Mouse (Mus musculus) CH12.LX (cell line): Measurements from ENCODE around the gene Hs3st3b1. TPM values are rescaled to one million over a fixed set of nuclear protein-coding genes. Genes with fewer than 3 reads are reported as not detected.

Experiments used
- DNase-seq: peaks from one replicate; pipeline ENCODE4 v3.0.0-alpha.2; 2013; ENCODE audit errors: extremely low read depth
- H3K27ac ChIP-seq: 2 replicates; pipeline ENCODE4 v1.5.1; 2012; ENCODE audit warnings: low read depth, mild to moderate bottlenecking, control low read depth, moderate library complexity; ENCODE audit not compliant: insufficient read depth
- H3K27me3 ChIP-seq: replicated peaks from 2 replicates; pipeline ENCODE3; 2012; ENCODE audit warnings: inconsistent platforms
- H3K36me3 ChIP-seq, 2 experiments: replicated peaks in 1 of 2; 2 replicates each; pipeline versions ENCODE3 to v1.6.1; 2012; ENCODE audit warnings: inconsistent platforms in 1 of 2, low read length in 1 of 2, mild to moderate bottlenecking in 1 of 2, mixed read lengths in 1 of 2, moderate library complexity in 1 of 2; ENCODE audit not compliant: control insufficient read depth in 1 of 2, insufficient read depth in 1 of 2
- H3K4me1 ChIP-seq, 2 experiments: 2 replicates each; pipeline ENCODE4 v1.6.1; 2012; ENCODE audit warnings: inconsistent platforms in 1 of 2, moderate library complexity in 1 of 2; ENCODE audit not compliant: insufficient read depth in 2 of 2, control insufficient read depth in 1 of 2
- H3K4me2 ChIP-seq: 2 replicates; pipeline ENCODE4 v1.6.1; 2012; ENCODE audit warnings: low read depth, mild to moderate bottlenecking, control low read depth; ENCODE audit not compliant: poor library complexity, insufficient read depth, severe bottlenecking
- H3K4me3 ChIP-seq, 3 experiments: fragments of 150-350 bp in 1 of 3; sonication (generic) in 1 of 3; replicated peaks in 1 of 3; 2 replicates each; pipeline versions ENCODE3 to v1.5.1; 2011 to 2012; ENCODE audit warnings: low read depth in 2 of 3, low read length in 2 of 3, mild to moderate bottlenecking in 2 of 3, moderate library complexity in 2 of 3, control low read depth in 1 of 3, improper control_type of control experiment in 1 of 3, inconsistent platforms in 1 of 3, mixed read lengths in 1 of 3; ENCODE audit not compliant: poor library complexity in 1 of 3
- H3K79me2 ChIP-seq: replicated peaks from 2 replicates; pipeline ENCODE4 v1.6.1; 2012; ENCODE audit warnings: mild to moderate bottlenecking, moderate library complexity; ENCODE audit not compliant: control insufficient read depth, poor library complexity, insufficient read depth, severe bottlenecking; ENCODE audit errors: extremely low read depth
- H3K9ac ChIP-seq: 2 replicates; pipeline ENCODE4 v1.6.1; 2012; ENCODE audit warnings: low read depth, mild to moderate bottlenecking, control low read depth, moderate library complexity; ENCODE audit not compliant: insufficient read depth
- H3K9me3 ChIP-seq: replicated peaks from 2 replicates; pipeline ENCODE3; 2012; ENCODE audit warnings: low read length, inconsistent platforms, mixed read lengths
- BHLHE40 ChIP-seq: IDR thresholded peaks from 2 replicates; pipeline ENCODE4 v1.6.1; 2011; ENCODE audit warnings: mild to moderate bottlenecking, low read depth, low read length, improper control_type of control experiment
- CHD1 ChIP-seq: IDR thresholded peaks from 2 replicates; pipeline ENCODE4 v1.6.1; 2012; ENCODE audit warnings: low read depth, low read length, improper control_type of control experiment, inconsistent platforms
- CTCF ChIP-seq, 2 experiments: IDR thresholded peaks in 1 of 2; conservative IDR thresholded peaks in 1 of 2; 2 replicates each; pipeline ENCODE4 v1.5.1; 2011 to 2012; ENCODE audit warnings: low read depth in 2 of 2, low read length in 2 of 2, improper control_type of control experiment in 1 of 2, inconsistent platforms in 1 of 2, mild to moderate bottlenecking in 1 of 2, moderate library complexity in 1 of 2
- ELF1 ChIP-seq: IDR thresholded peaks from 2 replicates; pipeline ENCODE4 v1.6.1; 2014; ENCODE audit warnings: low read depth, mild to moderate bottlenecking, inconsistent platforms, low read length, improper control_type of control experiment
- EP300 ChIP-seq: IDR thresholded peaks from 2 replicates; pipeline ENCODE4 v1.6.1; 2011; ENCODE audit warnings: low read length, improper control_type of control experiment
- ETS1 ChIP-seq: conservative IDR thresholded peaks from 2 replicates; pipeline ENCODE4 v1.6.1; 2012; ENCODE audit warnings: low read depth, mild to moderate bottlenecking, inconsistent platforms, low read length, improper control_type of control experiment, moderate library complexity
- HCFC1 ChIP-seq: IDR thresholded peaks from 2 replicates; pipeline ENCODE4 v1.6.1; 2012; ENCODE audit warnings: low read depth, mild to moderate bottlenecking, inconsistent platforms, low read length, improper control_type of control experiment
- IRF4 ChIP-seq: IDR thresholded peaks from 2 replicates; pipeline ENCODE4 v1.6.1; 2014; ENCODE audit warnings: low read depth, mild to moderate bottlenecking, inconsistent platforms, low read length, improper control_type of control experiment
- JUN ChIP-seq: IDR thresholded peaks from 2 replicates; pipeline ENCODE4 v1.6.1; 2011; ENCODE audit warnings: low read depth, mild to moderate bottlenecking, low read length, improper control_type of control experiment, moderate library complexity; ENCODE audit not compliant: insufficient read depth
- KAT2A ChIP-seq: IDR thresholded peaks from 2 replicates; pipeline ENCODE4 v1.6.1; 2012; ENCODE audit warnings: low read length, improper control_type of control experiment, inconsistent platforms; ENCODE audit not compliant: insufficient replicate concordance
- MEF2A ChIP-seq: IDR thresholded peaks from 2 replicates; pipeline ENCODE4 v1.6.1; 2014; ENCODE audit warnings: low read depth, mild to moderate bottlenecking, inconsistent platforms, low read length, improper control_type of control experiment, borderline replicate concordance
- MXI1 ChIP-seq: IDR thresholded peaks from 2 replicates; pipeline ENCODE4 v1.6.1; 2011; ENCODE audit warnings: mild to moderate bottlenecking, low read depth, low read length, improper control_type of control experiment
- PAX5 ChIP-seq: IDR thresholded peaks from 2 replicates; pipeline ENCODE4 v1.6.1; 2012; ENCODE audit warnings: low read length, inconsistent platforms, mixed read lengths
- POLR2A ChIP-seq: IDR thresholded peaks from 2 replicates; pipeline ENCODE4 v1.6.1; 2011; ENCODE audit warnings: low read depth, mild to moderate bottlenecking, improper control_type of control experiment, low read length
- POLR2AphosphoS2 ChIP-seq: IDR thresholded peaks from 2 replicates; pipeline ENCODE4 v1.6.1; 2011; ENCODE audit warnings: low read depth, low read length, improper control_type of control experiment
- TBP ChIP-seq: conservative IDR thresholded peaks from 2 replicates; pipeline ENCODE4 v1.6.1; 2011; ENCODE audit warnings: low read depth, low read length, improper control_type of control experiment
- ZC3H11A ChIP-seq: IDR thresholded peaks from 2 replicates; pipeline ENCODE4 v1.6.1; 2012; ENCODE audit warnings: low read depth, mild to moderate bottlenecking, inconsistent platforms, low read length, improper control_type of control experiment
- ZKSCAN1 ChIP-seq: IDR thresholded peaks from 2 replicates; pipeline ENCODE4 v1.6.1; 2012; ENCODE audit warnings: low read depth, inconsistent platforms, low read length, improper control_type of control experiment, borderline replicate concordance
- ZMIZ1 ChIP-seq: IDR thresholded peaks from 2 replicates; pipeline ENCODE4 v1.6.1; 2012; ENCODE audit warnings: low read depth, mild to moderate bottlenecking, inconsistent platforms, low read length, improper control_type of control experiment
- dilution Hi-C: fragments of 300-500 bp; cut with MboI; formaldehyde crosslinking; loops from 2 replicates; pipeline ENCODE4 v1.14.3; 2020; ENCODE audit warnings: low sequenced_read_pairs; ENCODE audit not compliant: extremely low pct_unique_long_range_greater_than_20kb, extremely low pct_ligation_motif_present
- in situ Hi-C: fragments of 300-500 bp; cut with MboI; formaldehyde crosslinking; loops from 3 replicates; pipeline ENCODE4 v1.14.3; 2019; ENCODE audit warnings: low sequenced_read_pairs, low pct_ligation_motif_present, low pct_unique_long_range_greater_than_20kb, mixed read lengths
- polyA plus RNA-seq: library from polyadenylated mRNA; unstranded; fragments of >175 nt; gene quantifications from 2 replicates; pipeline ENCODE4 v1.2.1, GENCODE M21; 2012; ENCODE audit warnings: low read depth; ENCODE audit not compliant: insufficient read length
- total RNA-seq, 2 experiments: library from RNA; depleted of rRNA; stranded (reverse); fragments of 300-350 nt in 1 of 2; fragments of >200 nt in 1 of 2; gene quantifications; 2 replicates each; pipeline ENCODE4 v1.2.3; 2012 to 2014

Hs3st3b1 gene
- total and polyA plus RNA-seq, 3 experiments: 1.1 to 2.0 (median 2.0) TPM

GRCm38 (mm10) chr11:63898509-63899168 lies 23.5 kb downstream of the Hs3st3b1 start:
- Histone ChIP-seq H3K79me2 (no peaks in the 10 kb centered on the region), H3K27me3 (no peaks in the 10 kb centered on the region), H3K27ac (no peak overlapping the region), H3K4me3 (no peak overlapping the region), H3K9ac (no peak overlapping the region), H3K4me2 (no peak overlapping the region), H3K4me1 (peaks cover 0 to 22% of the 10 kb centered on the region in 2 experiments; a peak in 2 of 4 replicates), H3K36me3 (no peaks in the 10 kb centered on the region), H3K9me3 (no peaks in the 10 kb centered on the region)
- in situ Hi-C loops (no loop called here), dilution Hi-C loops (no loop called here)
- TF ChIP-seq CHD1: no peak
- TF ChIP-seq PAX5: no peak
- no peak for DNase-seq

DNA sequence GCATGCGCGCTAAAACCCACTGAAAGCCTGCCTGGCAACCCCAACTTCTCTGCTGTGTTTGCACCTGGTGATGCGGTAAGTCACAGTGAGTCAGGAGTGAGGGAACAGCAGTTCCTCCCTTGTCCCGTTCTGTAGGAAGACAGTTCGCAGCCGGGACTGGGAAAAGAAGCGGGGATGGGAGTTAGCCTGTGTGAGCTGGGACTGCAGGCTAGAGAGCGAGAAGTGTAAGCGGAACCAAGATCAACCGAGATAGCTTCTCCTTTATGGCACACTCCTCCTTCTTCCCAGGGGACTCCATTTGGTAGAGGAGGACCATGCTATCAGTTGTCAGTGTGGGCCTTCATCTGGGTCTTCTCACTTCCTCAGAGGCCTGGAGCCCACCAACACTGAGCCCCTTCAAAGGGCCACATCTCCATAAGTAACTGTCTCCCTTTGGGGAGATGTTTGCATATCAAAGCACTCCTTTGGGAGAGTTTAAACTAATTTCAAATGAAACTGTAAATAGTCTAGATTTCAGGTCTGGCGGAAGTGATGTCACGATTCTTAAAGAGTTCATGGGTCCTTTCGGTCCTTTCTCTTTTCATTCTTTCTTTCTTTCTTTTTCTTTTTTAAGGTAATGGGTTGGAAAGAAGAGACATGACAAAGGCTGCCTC lies 24.1 kb downstream of the Hs3st3b1 start:
- no peaks in the 10 kb centered on the region for H3K36me3 ChIP-seq
- H3K27me3 ChIP-seq: no peaks in the 10 kb centered on the region
- no peaks in the 10 kb centered on the region for H3K9me3 ChIP-seq
- TF ChIP-seq HCFC1 (no peak), JUN (no peak), POLR2A (no peak), KAT2A (no peak), POLR2AphosphoS2 (no peak), ZKSCAN1 (no peak), TBP (no peak), ZMIZ1 (no peak), EP300 (no peak), CTCF (conservative IDR thresholded peaks at IDR 0.05 in 1 of 2, IDR thresholded peaks at IDR 0.05 in 1 of 2; ENCODE audit: low read depth in 2 of 2, low read length in 2 of 2) (no peak), ZC3H11A (no peak), IRF4 (no peak), ETS1 (no peak), ELF1 (no peak), BHLHE40 (no peak), MEF2A (no peak), MXI1 (no peak)
- no peaks in the 10 kb centered on the region for H3K79me2 ChIP-seq
- H3K4me2 ChIP-seq: no peak overlapping the region
- dilution Hi-C loops (no loop called here), in situ Hi-C loops (no loop called here)
- no peak overlapping the region for H3K9ac ChIP-seq
- H3K27ac ChIP-seq: no peak overlapping the region
- H3K4me1 ChIP-seq: peaks cover 0 to 22% of the 10 kb centered on the region in 2 experiments; a peak in 2 of 4 replicates
- no peak overlapping the region for H3K4me3 ChIP-seq
- DNase-seq: no peak
